Mouse (Mus musculus) limb, embryonic 14.5 days (tissue): ENCODE measurements around the gene Angptl4. TPM values are rescaled to one million over a fixed set of nuclear protein-coding genes. Genes with fewer than 3 reads are reported as not detected.

ENCODE experiments used
- ATAC-seq: fragments of 200-750 bp; cut with Nextera tagmentation; 2 replicates; pipeline ENCODE4 v1.8.0; 2017; ENCODE audit warnings: low read depth, moderate number of reproducible peaks, moderate TSS enrichment; ENCODE audit not compliant: low FRiP score
- DNase-seq: peaks from one replicate; pipeline ENCODE4 v3.0.0-alpha.2; 2015; ENCODE audit warnings: low spot score
- H3K27ac ChIP-seq: fragments of 300-500 bp; sonication (generic); replicated peaks from 2 replicates; pipeline ENCODE4 v1.5.1; 2014; ENCODE audit warnings: low read depth, mild to moderate bottlenecking, low read length, moderate library complexity, mixed read lengths
- H3K27me3 ChIP-seq: fragments of 300-500 bp; sonication (generic); 2 replicates; pipeline ENCODE4 v1.6.1; 2014; ENCODE audit warnings: low read length, mixed read lengths; ENCODE audit not compliant: control insufficient read depth, insufficient read depth
- H3K36me3 ChIP-seq: fragments of 300-500 bp; sonication (generic); 2 replicates; pipeline ENCODE4 v1.6.1; 2014; ENCODE audit warnings: mild to moderate bottlenecking, low read length, moderate library complexity, mixed read lengths; ENCODE audit not compliant: control insufficient read depth, insufficient read depth
- H3K4me1 ChIP-seq: fragments of 300-500 bp; sonication (generic); 2 replicates; pipeline ENCODE4 v1.6.1; 2014; ENCODE audit warnings: antibody characterized with exemption, low read length, mixed read lengths; ENCODE audit not compliant: control insufficient read depth, insufficient read depth
- H3K4me2 ChIP-seq: fragments of 300-500 bp; sonication (generic); replicated peaks from 2 replicates; pipeline ENCODE4 v1.6.1; 2014; ENCODE audit warnings: low read depth, mild to moderate bottlenecking, low read length, moderate library complexity; ENCODE audit not compliant: severe bottlenecking
- H3K4me3 ChIP-seq: fragments of 300-500 bp; sonication (generic); replicated peaks from 2 replicates; pipeline ENCODE4 v1.5.1; 2014; ENCODE audit warnings: low read length
- H3K9ac ChIP-seq: fragments of 300-500 bp; sonication (generic); 2 replicates; pipeline ENCODE4 v1.6.1; 2014; ENCODE audit warnings: mild to moderate bottlenecking, low read depth, low read length, moderate library complexity; ENCODE audit not compliant: severe bottlenecking
- H3K9me3 ChIP-seq: fragments of 300-500 bp; sonication (generic); 2 replicates; pipeline ENCODE4 v1.6.1; 2016; ENCODE audit warnings: low read length; ENCODE audit not compliant: control insufficient read depth
- POLR2A ChIP-seq: fragments of 200-500 bp; IDR thresholded peaks from 2 replicates; pipeline ENCODE4 v1.8.0; 2012; ENCODE audit warnings: inconsistent platforms, mild to moderate bottlenecking, moderate library complexity, borderline replicate concordance; ENCODE audit not compliant: insufficient read depth, insufficient read length; ENCODE audit errors: extremely low read depth
- WGBS: fragments of 180-500 bp; shearing (Covaris S2); extraction: QIAGEN DNeasy Blood & Tissue Kit; methylation state at CpG from one replicate; pipeline ENCODE4 v1.1.7; 2014; 5-methylcytosine and 5-hydroxymethylcytosine counted together
- polyA plus RNA-seq, 2 experiments: library from polyadenylated mRNA; depleted of rRNA in 1 of 2; stranded (reverse) in 1 of 2; unstranded in 1 of 2; fragments of >200 nt; fragmentation: Nextera tagmentation in 1 of 2; extraction: Ambion mirVana in 1 of 2; gene quantifications; 2 replicates each; pipeline versions ENCODE4 v1.2.1 to v1.2.3; 2012 to 2014

The Angptl4 gene
- polyA plus RNA-seq, 2 experiments: 29.7 to 44.2 TPM

- WGBS: 24% methylated on average over 7 of the region's 7 CpGs
- H3K27ac ChIP-seq: no peak overlapping the region
- no peak for DNase-seq
- ATAC-seq: no peak
- no peaks in the 10 kb centered on the region for H3K4me1 ChIP-seq
- no peaks in the 10 kb centered on the region for H3K9me3 ChIP-seq
- H3K4me2 ChIP-seq: peak overlapping the region; percentile 90
- H3K36me3 ChIP-seq: no peaks in the 10 kb centered on the region
- H3K27me3 ChIP-seq: no peaks in the 10 kb centered on the region
- peak overlapping the region; percentile 51 for H3K4me3 ChIP-seq
- TF ChIP-seq POLR2A: no peak
- H3K9ac ChIP-seq: peak overlapping the region; percentile 34; the same call in 1 of the 2 replicates
These were observed 29.5 kb upstream of the Angptl4 start for GRCm38 (mm10) chr17:33811142-33811516.

- Histone ChIP-seq H3K4me1 (no peaks in the 10 kb centered on the region), H3K9ac (peak within 1 kb of the TSS; percentile 51), H3K4me3 (peak within 1 kb of the TSS; percentile 51), H3K36me3 (no peaks in the 10 kb centered on the region), H3K27ac (no peak within 1 kb of the TSS), H3K4me2 (peak within 1 kb of the TSS; percentile 90), H3K27me3 (no peaks in the 10 kb centered on the region), H3K9me3 (no peaks in the 10 kb centered on the region)
- peak; percentile 98 for ATAC-seq
- WGBS: 1% methylated on average over 36 of the region's 36 CpGs
- 0 out of 2 replicates have a peak, but pooled peaks have one; percentile 15 for TF ChIP-seq POLR2A
- peak; percentile 98 for DNase-seq
These were observed 28.9 kb upstream of the Angptl4 start, which contains the start of gene Kank3 for GRCm38 (mm10) chr17:33810334-33811141. TSS of gene Kank3 (plus strand) at chr17:33810519.

- Histone ChIP-seq H3K4me3 (no peak overlapping the region), H3K4me1 (no peaks in the 10 kb centered on the region), H3K9me3 (no peaks in the 10 kb centered on the region), H3K9ac (no peak overlapping the region), H3K36me3 (no peaks in the 10 kb centered on the region), H3K27me3 (no peaks in the 10 kb centered on the region), H3K4me2 (no peak overlapping the region), H3K27ac (no peak overlapping the region)
- 42% methylated on average over 10 of the region's 10 CpGs for WGBS
- ATAC-seq: no peak
- no peak for TF ChIP-seq POLR2A
- DNase-seq: no peak
These were observed 26.6 kb upstream of the Angptl4 start for GRCm38 (mm10) chr17:33808192-33808591.

GRCm38 (mm10) chr17:33807181-33807888 lies 25.7 kb upstream of the Angptl4 start:
- ATAC-seq (no peak), DNase-seq (no peak)
- TF ChIP-seq POLR2A: no peak
- no peaks in the 10 kb centered on the region for H3K27me3 ChIP-seq
- H3K4me3 ChIP-seq: no peak overlapping the region
- H3K9me3 ChIP-seq: no peaks in the 10 kb centered on the region
- 68% methylated on average over 8 of the region's 9 CpGs for WGBS
- no peak overlapping the region for H3K9ac ChIP-seq
- H3K4me2 ChIP-seq: no peak overlapping the region
- H3K27ac ChIP-seq: no peak overlapping the region
- H3K4me1 ChIP-seq: no peaks in the 10 kb centered on the region
- H3K36me3 ChIP-seq: no peaks in the 10 kb centered on the region

- no peak overlapping the region for H3K9ac ChIP-seq
- H3K27ac ChIP-seq: no peak overlapping the region
- WGBS: 38% methylated on average over 1 of the region's 1 CpGs
- no peak for DNase-seq
- H3K4me3 ChIP-seq: no peak overlapping the region
- H3K9me3 ChIP-seq: no peaks in the 10 kb centered on the region
- no peak for ATAC-seq
- no peaks in the 10 kb centered on the region for H3K27me3 ChIP-seq
- no peak for TF ChIP-seq POLR2A
- no peaks in the 10 kb centered on the region for H3K36me3 ChIP-seq
- H3K4me2 ChIP-seq: no peak overlapping the region
- no peaks in the 10 kb centered on the region for H3K4me1 ChIP-seq
These were observed 23.1 kb upstream of the Angptl4 start for GRCm38 (mm10) chr17:33804745-33805144.
